ENCODE assay signal across 8 mouse cellular contexts in genomic region chr3:51358660-51359557, GRCm38 (mm10). TPM values are rescaled to one million over a fixed set of nuclear protein-coding genes. Genes with fewer than 3 reads are reported as not detected.
DNase-seq lines count a peak whose midpoint lies in the region; ATAC-seq and TF ChIP-seq lines count a peak whose summit lies in the region.

No protein-coding gene starts in this region.

- peaks cover 20% of the 10 kb centered on the region for H3K4me1 ChIP-seq in heart, embryonic 15.5 days (replicated peaks)
- H3K4me1 ChIP-seq in liver, postnatal 0 days (ENCODE audit: insufficient read depth) = peaks cover 10% of the 10 kb centered on the region
- H3K4me1 ChIP-seq in neural tube, embryonic 11.5 days (ENCODE audit: control insufficient read depth, insufficient read depth, low read length) = no peaks in the 10 kb centered on the region

- peak; percentile 84 to 92 for DNase-seq in CD8-positive naive resting alpha-beta T cell, adult 2 months (ENCODE audit: low read depth in 2 of 2, low spot score in 2 of 2)
- DNase-seq in adrenal gland, postnatal 4 days (ENCODE audit: low spot score in 2 of 2) = peak; percentile 38 to 52
- DNase-seq in fibroblast of lung, adult 2 months (ENCODE audit: low read depth) = peak; percentile 70
- DNase-seq in kidney, postnatal 10 days = peak; percentile 69
- peak; percentile 83 for DNase-seq in liver, postnatal 0 days
- DNase-seq in neural tube, embryonic 11.5 days (ENCODE audit: low spot score) = peak; percentile 89
- peak; percentile 61 for DNase-seq in testis, postnatal 10 days (ENCODE audit: low spot score)

- H3K4me3 ChIP-seq in heart, embryonic 15.5 days = peak overlapping the region; percentile 62
- peak overlapping the region; percentile 66 for H3K4me3 ChIP-seq in liver, postnatal 0 days (ENCODE audit: low read depth, low read length)
- peak overlapping the region; percentile 62 for H3K4me3 ChIP-seq in neural tube, embryonic 11.5 days (ENCODE audit: low read depth, low read length)

- 2% methylated on average over 50 of the region's 50 CpGs for WGBS in heart, embryonic 15.5 days
- WGBS in liver, postnatal 0 days (ENCODE audit: insufficient replicate concordance) = under 1% methylated on average over 50 of the region's 50 CpGs
- WGBS in neural tube, embryonic 11.5 days = under 1% methylated on average over 50 of the region's 50 CpGs

- no peaks in the 10 kb centered on the region for H3K36me3 ChIP-seq in heart, embryonic 15.5 days
- no peaks in the 10 kb centered on the region for H3K36me3 ChIP-seq in liver, postnatal 0 days (replicated peaks; ENCODE audit: insufficient read depth, low read length)
- no peaks in the 10 kb centered on the region for H3K36me3 ChIP-seq in neural tube, embryonic 11.5 days (ENCODE audit: control insufficient read depth, insufficient read depth, low read length)

- H3K27me3 ChIP-seq in heart, embryonic 15.5 days = no peaks in the 10 kb centered on the region
- H3K27me3 ChIP-seq in liver, postnatal 0 days (ENCODE audit: insufficient read depth, low read length) = no peaks in the 10 kb centered on the region
- 0 out of 2 replicates have a peak, but pooled peaks cover 3% of the 10 kb centered on the region for H3K27me3 ChIP-seq in neural tube, embryonic 11.5 days (ENCODE audit: control insufficient read depth, insufficient read depth, low read length)

- H3K9me3 ChIP-seq in heart, embryonic 15.5 days (replicated peaks) = no peaks in the 10 kb centered on the region
- H3K9me3 ChIP-seq in liver, postnatal 0 days (ENCODE audit: low read length) = no peaks in the 10 kb centered on the region
- no peaks in the 10 kb centered on the region for H3K9me3 ChIP-seq in neural tube, embryonic 11.5 days (ENCODE audit: control insufficient read depth, low read length)

- H3K9ac ChIP-seq in heart, embryonic 15.5 days = peak overlapping the region; percentile 64
- H3K9ac ChIP-seq in liver, postnatal 0 days (replicated peaks) = peak overlapping the region; percentile 69
- H3K9ac ChIP-seq in neural tube, embryonic 11.5 days (ENCODE audit: low read length) = peak overlapping the region; percentile 12

- no peak for TF ChIP-seq CTCF in liver, postnatal 0 days (IDR thresholded peaks at IDR 0.05; ENCODE audit: low read depth)

- TF ChIP-seq EP300 in liver, postnatal 0 days (IDR thresholded peaks at IDR 0.05; ENCODE audit: low read depth) = no peak

- peak overlapping the region; percentile 85 for H3K4me2 ChIP-seq in heart, embryonic 15.5 days
- H3K4me2 ChIP-seq in liver, postnatal 0 days (ENCODE audit: low read depth, low read length) = peak overlapping the region; percentile 96
- H3K4me2 ChIP-seq in neural tube, embryonic 11.5 days (ENCODE audit: low read depth) = peak overlapping the region; percentile 45

- ATAC-seq in heart, embryonic 15.5 days (replicated peaks; ENCODE audit: insufficient number of reproducible peaks, insufficient read depth, low FRiP score, low read depth) = peak; percentile 66
- ATAC-seq in liver, postnatal 0 days = peak; percentile 77
- ATAC-seq in neural tube, embryonic 11.5 days (ENCODE audit: insufficient read depth, low FRiP score, low TSS enrichment) = peak; percentile 72

- peak overlapping the region; percentile 64; the same call in 1 of the 2 replicates for H3K27ac ChIP-seq in heart, embryonic 15.5 days
- H3K27ac ChIP-seq in liver, postnatal 0 days (ENCODE audit: low read depth) = peak overlapping the region; percentile 69
- H3K27ac ChIP-seq in neural tube, embryonic 11.5 days (ENCODE audit: low read depth, low read length) = no peak overlapping the region

RNA-seq across cellular contexts. Expression of gene Elf2, which starts 18.4 kb away (rescaled TPM):
- total RNA-seq in adrenal gland, postnatal 4 days (2021) = 100 to 1,000 TPM; 122 to 124 TPM
- 51.3 and 55.4 TPM in 2 replicates for polyA plus RNA-seq in heart, embryonic 15.5 days (2015; fragmentation: Nextera tagmentation; extraction: Ambion mirVana)
- 19.6 and 22.1 TPM in 2 replicates for polyA plus RNA-seq in liver, postnatal 0 days (2015; fragmentation: Nextera tagmentation; extraction: Ambion mirVana)
- polyA plus RNA-seq in neural tube, embryonic 11.5 days (2014; fragmentation: Nextera tagmentation; extraction: Ambion mirVana) = 38.4 and 47.3 TPM in 2 replicates

RNA-seq across cellular contexts. Expression of gene Mgarp, which starts 37.6 kb away (rescaled TPM):
- 100 to 1,000 TPM; 477 to 530 TPM for total RNA-seq in adrenal gland, postnatal 4 days (2021)
- polyA plus RNA-seq in heart, embryonic 15.5 days (2015; fragmentation: Nextera tagmentation; extraction: Ambion mirVana) = 6.9 and 9.5 TPM in 2 replicates
- polyA plus RNA-seq in liver, postnatal 0 days (2015; fragmentation: Nextera tagmentation; extraction: Ambion mirVana) = 0.34 and 0.60 TPM in 2 replicates
- polyA plus RNA-seq in neural tube, embryonic 11.5 days (2014; fragmentation: Nextera tagmentation; extraction: Ambion mirVana) = 4.2 and 6.7 TPM in 2 replicates

RNA-seq across cellular contexts. Expression of gene Ndufc1, which starts 49.9 kb away (rescaled TPM):
- total RNA-seq in adrenal gland, postnatal 4 days (2021) = 100 to 1,000 TPM; 492 to 529 TPM
- polyA plus RNA-seq in heart, embryonic 15.5 days (2015; fragmentation: Nextera tagmentation; extraction: Ambion mirVana) = 1,150 and 1,902 TPM in 2 replicates
- polyA plus RNA-seq in liver, postnatal 0 days (2015; fragmentation: Nextera tagmentation; extraction: Ambion mirVana) = 766 and 780 TPM in 2 replicates
- 654 and 724 TPM in 2 replicates for polyA plus RNA-seq in neural tube, embryonic 11.5 days (2014; fragmentation: Nextera tagmentation; extraction: Ambion mirVana)

RNA-seq across cellular contexts. Expression of gene Naa15, which starts 56.0 kb away (rescaled TPM):
- 10 to 100 TPM; 56.8 to 63.5 TPM for total RNA-seq in adrenal gland, postnatal 4 days (2021)
- 36.5 and 42.5 TPM in 2 replicates for polyA plus RNA-seq in heart, embryonic 15.5 days (2015; fragmentation: Nextera tagmentation; extraction: Ambion mirVana)
- polyA plus RNA-seq in liver, postnatal 0 days (2015; fragmentation: Nextera tagmentation; extraction: Ambion mirVana) = 11.3 and 11.9 TPM in 2 replicates
- 46.8 and 51.7 TPM in 2 replicates for polyA plus RNA-seq in neural tube, embryonic 11.5 days (2014; fragmentation: Nextera tagmentation; extraction: Ambion mirVana)

Comparison
In these comparisons a context has a peak if more than half of its experiments do, and no peak if none do; other contexts are left out.
1. H3K4me2 ChIP-seq: peak in every context shown above with its lines; median percentile 96 in liver, postnatal 0 days; 85 in heart, embryonic 15.5 days; 45 in neural tube, embryonic 11.5 days.
2. H3K9ac ChIP-seq: peak in every context shown above with its lines; median percentile 69 in liver, postnatal 0 days; 64 in heart, embryonic 15.5 days; 12 in neural tube, embryonic 11.5 days.